Mouse (Mus musculus) liver, embryonic 14.5 days (tissue): ENCODE measurements around the gene Sycp2l.
A peak's percentile ranks its signal among the peaks of the same experiment; 100 is the strongest.

Source experiments
- CTCF ChIP-seq: IDR thresholded peaks from 2 replicates; pipeline ENCODE4 v1.5.1; 2016; ENCODE audit warnings: antibody characterized with exemption, low read depth, control low read depth
- EP300 ChIP-seq: IDR thresholded peaks from 2 replicates; pipeline ENCODE4 v1.6.1; 2016; ENCODE audit warnings: antibody characterized with exemption, low read depth

DNA sequence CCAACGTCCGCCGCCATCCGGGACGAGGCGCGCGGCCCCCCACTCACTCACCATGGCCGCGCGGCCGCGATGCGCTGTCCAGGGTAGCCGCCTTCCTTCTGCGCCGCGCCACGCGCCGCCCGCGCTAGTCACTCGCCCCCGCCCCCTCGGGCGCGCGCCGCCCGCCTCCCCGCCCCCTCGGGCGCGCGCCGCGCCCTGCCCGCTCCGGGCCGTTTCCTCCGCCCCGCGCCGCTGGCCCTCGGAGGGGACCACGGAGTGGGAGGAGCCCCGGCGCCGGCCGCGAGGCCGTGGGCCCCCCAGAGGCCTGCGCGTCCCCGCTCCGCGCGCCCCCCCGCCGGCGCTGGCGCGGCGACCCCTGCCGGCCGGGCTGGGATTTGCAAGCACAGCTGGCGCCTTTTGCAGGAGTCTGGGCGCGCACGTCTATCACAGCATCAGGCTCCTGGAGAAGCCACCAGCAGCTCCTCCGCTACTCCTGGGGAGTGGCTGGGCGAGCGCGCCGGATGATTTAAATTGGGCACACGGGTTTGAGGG, 106.3 kb downstream of the Sycp2l start, which contains the start of gene Elovl2:
- TF ChIP-seq CTCF, result peak; percentile 52
- TF ChIP-seq EP300, result no peak
